Mouse (Mus musculus): ENCODE measurements around the gene Ms4a4a. TPM values are rescaled to one million over a fixed set of nuclear protein-coding genes. Genes with fewer than 3 reads are reported as not detected.

Gene Ms4a4a
- 1.3 and 1.8 TPM in 2 replicates for polyA plus RNA-seq (2015; fragmentation: Nextera tagmentation; extraction: Ambion mirVana)

- Histone ChIP-seq H3K36me3 (ENCODE audit: control insufficient read depth, insufficient read depth) (no peaks in the 10 kb centered on the region), H3K4me3 (replicated peaks; ENCODE audit: low read length) (no peak within 1 kb of the TSS), H3K9me3 (ENCODE audit: control insufficient read depth, low read length) (no peaks in the 10 kb centered on the region), H3K9ac (replicated peaks; ENCODE audit: low read depth, low read length) (no peak within 1 kb of the TSS), H3K4me2 (ENCODE audit: low read length) (no peak within 1 kb of the TSS), H3K27ac (ENCODE audit: low read length) (no peak within 1 kb of the TSS), H3K27me3 (replicated peaks; ENCODE audit: control insufficient read depth, insufficient read depth, low read length) (no peaks in the 10 kb centered on the region), H3K4me1 (replicated peaks; ENCODE audit: control insufficient read depth, insufficient read depth, low read length) (no peaks in the 10 kb centered on the region)
- 84% methylated on average over 2 of the region's 2 CpGs for WGBS
- ATAC-seq, result no peak
These were observed at the start of gene Ms4a4a for GRCm38 (mm10) chr19:11375273-11375672. TSS of gene Ms4a4a (plus strand) at chr19:11375523.

GRCm38 (mm10) chr19:11335932-11336331, 39.4 kb upstream of the Ms4a4a start, which contains the start of gene Ms4a7:
TSS of gene Ms4a7 (minus strand) at chr19:11336146.
- ATAC-seq, result no peak
- H3K4me2 ChIP-seq (ENCODE audit: low read length), result no peak within 1 kb of the TSS
- H3K4me1 ChIP-seq (replicated peaks; ENCODE audit: control insufficient read depth, insufficient read depth, low read length), result no peaks in the 10 kb centered on the region
- no peak within 1 kb of the TSS for H3K4me3 ChIP-seq (replicated peaks; ENCODE audit: low read length)
- H3K36me3 ChIP-seq (ENCODE audit: control insufficient read depth, insufficient read depth), result no peaks in the 10 kb centered on the region
- H3K27me3 ChIP-seq (replicated peaks; ENCODE audit: control insufficient read depth, insufficient read depth, low read length), result no peaks in the 10 kb centered on the region
- H3K27ac ChIP-seq (ENCODE audit: low read length), result no peak within 1 kb of the TSS
- no peaks in the 10 kb centered on the region for H3K9me3 ChIP-seq (ENCODE audit: control insufficient read depth, low read length)
- no peak within 1 kb of the TSS for H3K9ac ChIP-seq (replicated peaks; ENCODE audit: low read depth, low read length)
- 90% methylated on average over 6 of the region's 6 CpGs for WGBS

GRCm38 (mm10) chr19:11343147-11343546, 32.2 kb upstream of the Ms4a4a start:
- no peak for ATAC-seq
- no peaks in the 10 kb centered on the region for H3K27me3 ChIP-seq (replicated peaks; ENCODE audit: control insufficient read depth, insufficient read depth, low read length)
- H3K27ac ChIP-seq (ENCODE audit: low read length), result no peak overlapping the region
- no peaks in the 10 kb centered on the region for H3K4me1 ChIP-seq (replicated peaks; ENCODE audit: control insufficient read depth, insufficient read depth, low read length)
- no peaks in the 10 kb centered on the region for H3K36me3 ChIP-seq (ENCODE audit: control insufficient read depth, insufficient read depth)
- H3K4me2 ChIP-seq (ENCODE audit: low read length), result no peak overlapping the region
- H3K4me3 ChIP-seq (replicated peaks; ENCODE audit: low read length), result no peak overlapping the region
- H3K9ac ChIP-seq (replicated peaks; ENCODE audit: low read depth, low read length), result no peak overlapping the region
- no peaks in the 10 kb centered on the region for H3K9me3 ChIP-seq (ENCODE audit: control insufficient read depth, low read length)

GRCm38 (mm10) chr19:11343992-11344391, 31.3 kb upstream of the Ms4a4a start:
- H3K9ac ChIP-seq (replicated peaks; ENCODE audit: low read depth, low read length), result no peak overlapping the region
- no peak overlapping the region for H3K4me3 ChIP-seq (replicated peaks; ENCODE audit: low read length)
- no peak for ATAC-seq
- H3K27ac ChIP-seq (ENCODE audit: low read length), result no peak overlapping the region
- no peak overlapping the region for H3K4me2 ChIP-seq (ENCODE audit: low read length)
- no peaks in the 10 kb centered on the region for H3K36me3 ChIP-seq (ENCODE audit: control insufficient read depth, insufficient read depth)
- no peaks in the 10 kb centered on the region for H3K9me3 ChIP-seq (ENCODE audit: control insufficient read depth, low read length)
- no peaks in the 10 kb centered on the region for H3K27me3 ChIP-seq (replicated peaks; ENCODE audit: control insufficient read depth, insufficient read depth, low read length)
- no peaks in the 10 kb centered on the region for H3K4me1 ChIP-seq (replicated peaks; ENCODE audit: control insufficient read depth, insufficient read depth, low read length)

DNA sequence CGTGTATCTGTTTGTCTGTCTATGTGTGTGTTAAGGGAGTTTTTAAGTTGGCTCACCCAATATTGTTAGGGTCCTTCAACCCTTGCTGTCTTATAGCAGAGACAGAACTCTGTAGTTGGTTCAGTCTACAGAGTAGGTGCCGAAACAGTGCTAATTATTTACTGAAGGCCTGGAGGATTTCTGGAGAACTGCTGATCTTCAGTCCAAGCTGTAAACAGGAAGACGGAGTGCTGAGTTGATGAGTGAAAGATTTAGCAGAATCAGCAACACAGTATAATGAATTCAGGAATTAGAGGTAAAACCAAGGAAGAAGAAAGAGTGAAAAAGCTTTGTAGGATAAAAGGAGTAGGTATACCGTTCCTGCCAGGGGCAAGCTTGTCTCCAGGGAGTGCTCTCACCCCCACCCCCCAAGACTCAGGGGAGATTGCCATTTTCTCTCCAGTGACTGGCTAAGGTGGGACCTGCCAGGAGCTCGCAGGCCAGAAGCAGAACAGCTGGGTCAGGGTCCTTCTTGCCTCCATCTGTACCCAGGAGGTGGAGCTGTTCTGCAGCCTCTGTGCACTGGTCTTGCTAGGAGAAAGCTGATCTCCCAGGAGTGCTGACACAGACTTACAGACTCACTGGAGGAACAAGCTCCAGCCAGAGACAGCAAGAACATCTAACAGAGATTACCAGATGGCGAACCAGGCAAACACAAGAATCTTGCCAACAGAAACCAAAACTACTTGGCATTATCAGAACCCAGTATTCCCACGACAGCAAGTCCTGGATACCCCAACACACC, 25.4 kb upstream of the Ms4a4a start:
- 59% methylated on average over 7 of the region's 7 CpGs for WGBS
- no peaks in the 10 kb centered on the region for H3K9me3 ChIP-seq (ENCODE audit: control insufficient read depth, low read length)
- no peak for ATAC-seq

DNA sequence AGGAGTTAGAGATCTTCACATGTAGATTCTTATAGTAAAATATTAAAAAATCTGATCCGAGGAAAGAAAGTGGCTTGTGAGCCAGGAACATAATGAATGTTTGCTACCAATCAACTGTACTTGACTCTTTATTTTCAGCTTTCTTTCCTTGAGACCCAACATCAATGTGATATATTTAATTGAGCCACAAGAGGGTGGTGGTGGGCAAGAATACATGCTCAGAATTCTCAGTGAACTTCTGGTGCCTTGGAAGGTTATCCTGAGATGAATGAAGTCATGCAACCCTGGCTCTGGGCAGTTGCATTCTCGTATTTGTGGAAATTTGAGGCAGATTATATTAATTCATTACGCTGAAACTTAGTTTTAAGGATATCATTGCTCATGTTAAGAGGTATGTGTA, 23.4 kb upstream of the Ms4a4a start:
- ATAC-seq, result no peak
- WGBS, result 53% methylated on average over 3 of the region's 3 CpGs
- H3K9me3 ChIP-seq (ENCODE audit: control insufficient read depth, low read length), result no peaks in the 10 kb centered on the region

More for the DNA sequence above, 25.4 kb upstream of the Ms4a4a start:
- Histone ChIP-seq H3K27ac (ENCODE audit: low read length) (no peak overlapping the region), H3K4me1 (replicated peaks; ENCODE audit: control insufficient read depth, insufficient read depth, low read length) (no peaks in the 10 kb centered on the region), H3K9ac (replicated peaks; ENCODE audit: low read depth, low read length) (no peak overlapping the region), H3K27me3 (replicated peaks; ENCODE audit: control insufficient read depth, insufficient read depth, low read length) (no peaks in the 10 kb centered on the region), H3K4me3 (replicated peaks; ENCODE audit: low read length) (no peak overlapping the region), H3K4me2 (ENCODE audit: low read length) (no peak overlapping the region), H3K36me3 (ENCODE audit: control insufficient read depth, insufficient read depth) (no peaks in the 10 kb centered on the region)

DNA sequence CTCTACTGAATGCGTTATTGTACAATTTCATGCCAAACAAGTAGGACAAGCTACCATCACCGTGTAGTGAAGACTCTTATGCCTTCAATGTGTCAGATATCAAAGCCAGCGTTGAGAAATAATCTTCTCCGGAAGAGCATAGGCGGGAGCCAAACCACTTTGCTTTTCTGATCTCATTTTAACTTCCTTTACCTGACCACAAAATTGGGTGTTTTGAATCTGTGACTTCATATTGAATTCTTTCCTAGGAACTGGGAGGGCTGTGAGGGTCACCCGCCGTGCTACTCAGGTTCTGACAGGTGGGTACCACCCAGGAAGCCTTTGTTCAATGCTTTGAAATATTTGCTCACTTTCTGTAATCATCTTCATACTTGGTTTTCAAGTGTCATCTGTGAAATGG, 19.6 kb upstream of the Ms4a4a start:
- no peak overlapping the region for H3K9ac ChIP-seq (replicated peaks; ENCODE audit: low read depth, low read length)
- no peaks in the 10 kb centered on the region for H3K27me3 ChIP-seq (replicated peaks; ENCODE audit: control insufficient read depth, insufficient read depth, low read length)
- no peaks in the 10 kb centered on the region for H3K4me1 ChIP-seq (replicated peaks; ENCODE audit: control insufficient read depth, insufficient read depth, low read length)
- no peak for ATAC-seq
- H3K36me3 ChIP-seq (ENCODE audit: control insufficient read depth, insufficient read depth), result no peaks in the 10 kb centered on the region
- H3K9me3 ChIP-seq (ENCODE audit: control insufficient read depth, low read length), result no peaks in the 10 kb centered on the region
- H3K4me3 ChIP-seq (replicated peaks; ENCODE audit: low read length), result no peak overlapping the region
- no peak overlapping the region for H3K4me2 ChIP-seq (ENCODE audit: low read length)
- no peak overlapping the region for H3K27ac ChIP-seq (ENCODE audit: low read length)
- 89% methylated on average over 7 of the region's 7 CpGs for WGBS

More for the DNA sequence above, 23.4 kb upstream of the Ms4a4a start:
- Histone ChIP-seq H3K4me1 (replicated peaks; ENCODE audit: control insufficient read depth, insufficient read depth, low read length) (no peaks in the 10 kb centered on the region), H3K9ac (replicated peaks; ENCODE audit: low read depth, low read length) (no peak overlapping the region), H3K36me3 (ENCODE audit: control insufficient read depth, insufficient read depth) (no peaks in the 10 kb centered on the region), H3K27me3 (replicated peaks; ENCODE audit: control insufficient read depth, insufficient read depth, low read length) (no peaks in the 10 kb centered on the region), H3K4me2 (ENCODE audit: low read length) (no peak overlapping the region), H3K27ac (ENCODE audit: low read length) (no peak overlapping the region), H3K4me3 (replicated peaks; ENCODE audit: low read length) (no peak overlapping the region)

GRCm38 (mm10) chr19:11360106-11360505, 15.2 kb upstream of the Ms4a4a start:
- ATAC-seq, result no peak
- H3K27me3 ChIP-seq (replicated peaks; ENCODE audit: control insufficient read depth, insufficient read depth, low read length), result no peaks in the 10 kb centered on the region
- no peaks in the 10 kb centered on the region for H3K4me1 ChIP-seq (replicated peaks; ENCODE audit: control insufficient read depth, insufficient read depth, low read length)
- H3K27ac ChIP-seq (ENCODE audit: low read length), result no peak overlapping the region
- 70% methylated on average over 3 of the region's 3 CpGs for WGBS
- H3K4me2 ChIP-seq (ENCODE audit: low read length), result no peak overlapping the region
- H3K9ac ChIP-seq (replicated peaks; ENCODE audit: low read depth, low read length), result no peak overlapping the region
- H3K4me3 ChIP-seq (replicated peaks; ENCODE audit: low read length), result no peak overlapping the region
- no peaks in the 10 kb centered on the region for H3K36me3 ChIP-seq (ENCODE audit: control insufficient read depth, insufficient read depth)
- H3K9me3 ChIP-seq (ENCODE audit: control insufficient read depth, low read length), result no peaks in the 10 kb centered on the region

- no peak overlapping the region for H3K4me3 ChIP-seq (replicated peaks; ENCODE audit: low read length)
- no peaks in the 10 kb centered on the region for H3K9me3 ChIP-seq (ENCODE audit: control insufficient read depth, low read length)
- H3K36me3 ChIP-seq (ENCODE audit: control insufficient read depth, insufficient read depth), result no peaks in the 10 kb centered on the region
- no peak overlapping the region for H3K4me2 ChIP-seq (ENCODE audit: low read length)
- H3K27me3 ChIP-seq (replicated peaks; ENCODE audit: control insufficient read depth, insufficient read depth, low read length), result no peaks in the 10 kb centered on the region
- no peak for ATAC-seq
- H3K27ac ChIP-seq (ENCODE audit: low read length), result no peak overlapping the region
- H3K4me1 ChIP-seq (replicated peaks; ENCODE audit: control insufficient read depth, insufficient read depth, low read length), result no peaks in the 10 kb centered on the region
- no peak overlapping the region for H3K9ac ChIP-seq (replicated peaks; ENCODE audit: low read depth, low read length)
These were observed 13.3 kb upstream of the Ms4a4a start for GRCm38 (mm10) chr19:11362002-11362401.

GRCm38 (mm10) chr19:11368310-11368709, 7.0 kb upstream of the Ms4a4a start:
- H3K27ac ChIP-seq (ENCODE audit: low read length), result no peak overlapping the region
- H3K9me3 ChIP-seq (ENCODE audit: control insufficient read depth, low read length), result no peaks in the 10 kb centered on the region
- H3K4me2 ChIP-seq (ENCODE audit: low read length), result no peak overlapping the region
- no peaks in the 10 kb centered on the region for H3K4me1 ChIP-seq (replicated peaks; ENCODE audit: control insufficient read depth, insufficient read depth, low read length)
- ATAC-seq, result no peak
- H3K36me3 ChIP-seq (ENCODE audit: control insufficient read depth, insufficient read depth), result no peaks in the 10 kb centered on the region
- WGBS, result 83% methylated on average over 3 of the region's 3 CpGs
- H3K9ac ChIP-seq (replicated peaks; ENCODE audit: low read depth, low read length), result no peak overlapping the region
- H3K4me3 ChIP-seq (replicated peaks; ENCODE audit: low read length), result no peak overlapping the region
- no peaks in the 10 kb centered on the region for H3K27me3 ChIP-seq (replicated peaks; ENCODE audit: control insufficient read depth, insufficient read depth, low read length)
